Mouse (Mus musculus) macrophage (primary cell): ENCODE results near the gene Gm49342. TPM values are rescaled to one million over a fixed set of nuclear protein-coding genes. Genes with fewer than 3 reads are reported as not detected.

ENCODE experiments used
- H3K27ac ChIP-seq: fragments of 350-480 bp; formaldehyde crosslinking; 2 replicates; pipeline ENCODE4 v1.9.0; 2021
- H3K36me3 ChIP-seq: fragments of 350-480 bp; formaldehyde crosslinking; 2 replicates; pipeline ENCODE4 v1.9.0; 2021; ENCODE audit errors: inconsistent target
- H3K4me3 ChIP-seq: fragments of 350-480 bp; formaldehyde crosslinking; 2 replicates; pipeline ENCODE4 v1.9.0; 2021; ENCODE audit errors: inconsistent target
- H3K79me2 ChIP-seq: fragments of 350-480 bp; formaldehyde crosslinking; 2 replicates; pipeline ENCODE4 v1.9.0; 2021; ENCODE audit errors: inconsistent target
- WGBS: methylation state at CpG from one replicate; pipeline ENCODE4 v1.1.7; 2026; ENCODE audit warnings: inconsistent platforms; ENCODE audit not compliant: missing documents; 5-methylcytosine and 5-hydroxymethylcytosine counted together
- polyA plus RNA-seq: library from polyadenylated mRNA; stranded (reverse); fragments of 250-400 nt; gene quantifications from 3 replicates; pipeline ENCODE4 v1.2.4, GENCODE M21; 2018; ENCODE audit warnings: inconsistent platforms

The Gm49342 gene
- polyA plus RNA-seq, 1 experiment from 2014 or later = 377 TPM

DNA sequence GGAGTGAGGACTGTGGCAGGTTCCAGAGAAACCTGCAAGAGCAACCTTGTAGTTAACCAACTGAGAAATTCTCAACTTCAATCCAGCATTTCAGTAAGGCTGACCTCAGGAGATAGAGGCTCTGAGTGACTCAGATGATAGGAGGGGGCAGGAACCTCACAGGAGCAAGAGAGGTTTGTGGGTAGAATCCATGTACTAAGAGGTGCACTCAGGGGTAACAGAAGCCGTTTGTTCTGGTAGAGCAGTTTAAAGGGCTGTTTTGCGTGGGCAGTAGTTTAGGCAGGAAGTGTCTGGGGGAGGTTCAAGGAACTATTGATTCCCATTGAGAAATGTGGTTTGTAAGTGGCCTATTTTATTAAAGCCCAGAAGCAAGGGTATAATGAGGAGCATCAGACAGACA is 36.9 kb downstream of the Gm49342 start:
- H3K4me3 ChIP-seq = no peak overlapping the region
- H3K36me3 ChIP-seq = no peaks in the 10 kb centered on the region
- WGBS = 10% methylated on average over 2 of the region's 2 CpGs
- no peaks in the 10 kb centered on the region for H3K79me2 ChIP-seq
- no peak overlapping the region for H3K27ac ChIP-seq

DNA sequence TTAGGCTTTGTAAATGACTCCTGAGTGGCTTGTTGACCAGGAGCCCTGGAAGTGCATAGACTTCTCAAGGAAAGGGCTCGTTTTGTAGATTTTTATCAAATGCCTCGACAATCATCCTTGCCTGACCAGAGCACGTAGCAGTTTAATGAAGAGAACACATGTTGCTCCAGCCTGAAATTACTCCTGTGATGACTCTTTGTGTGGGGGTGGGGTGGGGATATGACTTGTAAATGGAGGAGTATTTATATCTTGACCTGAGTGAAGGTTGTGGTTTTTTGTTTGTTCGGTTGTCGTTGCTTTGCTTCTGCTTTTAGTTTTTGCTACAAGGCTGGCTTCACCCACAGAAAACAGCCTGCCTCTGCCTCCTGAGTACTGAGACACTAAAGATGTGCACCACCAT is 37.5 kb downstream of the Gm49342 start:
- WGBS = 41% methylated on average over 5 of the region's 5 CpGs
- Histone ChIP-seq H3K79me2 (no peaks in the 10 kb centered on the region), H3K36me3 (no peaks in the 10 kb centered on the region), H3K4me3 (no peak overlapping the region), H3K27ac (no peak overlapping the region)

DNA sequence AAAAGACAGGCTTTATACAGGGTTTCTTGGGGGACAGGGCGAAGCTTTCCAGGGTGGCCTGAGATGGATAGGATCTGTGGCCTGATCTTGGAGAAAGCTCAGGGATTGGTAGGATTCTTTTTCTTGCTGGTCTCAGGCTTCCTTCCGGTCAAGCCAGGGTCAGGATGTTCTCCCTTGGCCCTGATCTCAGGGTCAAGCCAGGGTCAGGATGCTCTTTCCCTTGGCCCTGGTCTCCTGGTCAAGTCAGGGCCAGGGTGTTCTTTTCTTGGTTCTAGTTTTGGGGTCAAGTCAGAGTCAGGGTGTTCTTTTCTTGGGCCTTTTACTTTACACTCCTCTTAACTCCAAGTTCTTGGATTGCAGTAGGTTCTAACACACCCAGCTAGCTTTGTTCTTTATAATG is 43.4 kb downstream of the Gm49342 start:
- Histone ChIP-seq H3K4me3 (no peak overlapping the region), H3K36me3 (no peaks in the 10 kb centered on the region), H3K79me2 (no peaks in the 10 kb centered on the region), H3K27ac (no peak overlapping the region)
- 91% methylated on average over 2 of the region's 2 CpGs for WGBS

GRCm38 (mm10) chr14:50991037-50991436 is 46.7 kb downstream of the Gm49342 start:
- Histone ChIP-seq H3K36me3 (no peaks in the 10 kb centered on the region), H3K79me2 (no peaks in the 10 kb centered on the region), H3K27ac (no peak overlapping the region), H3K4me3 (no peak overlapping the region)
- WGBS = 69% methylated on average over 3 of the region's 3 CpGs

DNA sequence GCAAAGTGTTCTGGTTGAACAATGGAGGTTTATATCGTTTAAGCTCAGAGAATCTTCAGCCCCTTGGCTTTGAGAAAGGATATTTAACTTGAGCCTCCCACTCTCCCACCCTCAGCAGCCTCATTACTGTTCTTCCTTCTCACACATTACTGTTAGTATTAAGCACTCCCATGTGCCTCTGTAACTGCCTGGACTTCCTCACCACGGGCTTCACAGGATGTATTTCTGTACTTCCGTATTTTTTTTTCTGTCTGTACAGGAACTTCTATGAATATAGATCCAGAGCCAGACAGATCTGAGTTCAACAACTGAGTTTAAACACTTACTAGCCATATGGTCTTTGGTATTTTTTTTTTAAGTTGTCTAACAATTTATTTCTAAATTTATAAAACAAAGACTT is 52.8 kb downstream of the Gm49342 start:
- no peaks in the 10 kb centered on the region for H3K79me2 ChIP-seq
- 2% methylated on average over 3 of the region's 3 CpGs for WGBS
- no peak overlapping the region for H3K4me3 ChIP-seq
- H3K36me3 ChIP-seq = no peaks in the 10 kb centered on the region
- peak overlapping the region; percentile 69 for H3K27ac ChIP-seq

- 37% methylated on average over 2 of the region's 2 CpGs for WGBS
- peak overlapping the region; percentile 69 for H3K27ac ChIP-seq
These were observed 53.8 kb downstream of the Gm49342 start for GRCm38 (mm10) chr14:50997999-50998666.

DNA sequence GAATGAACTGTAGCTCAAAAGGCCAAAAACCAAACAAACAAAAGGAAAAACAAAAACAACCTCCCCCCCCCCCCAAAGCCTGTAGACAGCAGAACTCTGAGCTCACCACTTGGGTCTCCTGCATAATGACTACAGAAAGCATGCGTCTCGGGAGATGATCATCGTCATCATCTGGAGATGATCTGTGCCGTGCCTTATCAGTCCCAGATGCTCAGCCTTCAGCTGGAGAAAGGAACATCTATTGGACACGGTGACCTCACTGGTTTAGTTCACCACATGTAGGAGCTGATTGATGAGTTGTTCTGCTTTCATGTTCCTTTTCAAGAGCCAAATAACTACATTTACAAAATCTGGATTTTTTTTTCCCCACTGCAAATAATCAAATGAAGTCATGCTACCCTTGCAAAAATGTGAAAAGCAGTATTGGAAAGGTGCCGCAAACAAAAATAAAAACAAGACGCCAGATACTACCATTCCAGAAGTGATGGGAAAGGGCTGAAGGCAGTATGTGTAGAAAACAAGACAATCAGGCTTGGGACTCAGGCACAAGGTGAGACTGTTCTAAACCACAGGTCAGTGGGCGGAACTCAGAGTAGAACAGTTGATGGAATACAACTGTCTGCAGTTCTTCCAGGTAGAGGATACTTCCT is 63.0 kb downstream of the Gm49342 start, which contains the start of gene Rnase10:
Gene Rnase10, plus strand, starts transcription at position 600 of the 650 bp plus-strand sequence.
- Histone ChIP-seq H3K36me3 (no peaks in the 10 kb centered on the region), H3K4me3 (no peak within 1 kb of the TSS), H3K27ac (no peak within 1 kb of the TSS), H3K79me2 (no peaks in the 10 kb centered on the region)
- WGBS = 70% methylated on average over 8 of the region's 8 CpGs

More at GRCm38 (mm10) chr14:50997999-50998666, 53.8 kb downstream of the Gm49342 start:
- Histone ChIP-seq H3K4me3 (no peak overlapping the region), H3K36me3 (no peaks in the 10 kb centered on the region), H3K79me2 (no peaks in the 10 kb centered on the region)

DNA sequence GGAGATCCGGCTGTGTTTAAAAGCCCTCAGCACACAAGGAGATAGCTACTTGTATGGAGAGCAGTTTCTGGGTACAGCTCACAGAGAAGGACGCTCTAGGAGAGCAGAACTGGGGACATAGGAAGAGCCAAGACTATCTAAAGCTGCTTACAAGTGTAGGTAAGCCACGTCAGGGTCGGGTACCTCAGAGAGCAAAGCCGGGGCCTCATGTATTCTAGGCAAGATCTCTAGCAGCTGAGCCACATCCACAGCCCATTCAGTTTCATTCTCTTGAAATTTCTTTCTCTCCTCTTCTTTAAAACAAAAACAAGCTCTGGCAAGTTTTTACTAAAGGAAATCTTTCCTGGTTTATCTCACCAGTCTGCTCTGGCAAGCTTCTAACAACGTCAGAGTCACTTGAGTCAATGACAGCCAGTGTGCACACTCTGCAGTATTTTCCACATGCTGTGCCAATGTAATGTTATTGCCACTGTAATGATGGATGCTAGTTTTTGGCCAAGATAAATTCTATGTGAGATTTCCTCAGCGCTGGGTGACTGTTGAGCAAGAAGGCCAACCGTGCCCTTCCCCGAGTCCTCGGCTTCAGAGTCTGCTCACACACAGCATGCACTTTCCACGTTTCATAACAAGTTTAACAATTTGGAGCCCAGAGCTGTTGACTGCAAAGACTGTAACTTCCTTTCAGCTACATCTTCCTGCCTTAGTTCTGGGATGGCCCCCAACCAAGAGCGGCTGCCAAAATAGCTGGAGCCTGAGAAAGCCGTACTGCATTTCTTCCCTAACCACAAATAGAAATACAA is 63.8 kb downstream of the Gm49342 start:
- H3K36me3 ChIP-seq = no peaks in the 10 kb centered on the region
- no peak overlapping the region for H3K27ac ChIP-seq
- WGBS = 38% methylated on average over 13 of the region's 13 CpGs
- no peak overlapping the region for H3K4me3 ChIP-seq
- H3K79me2 ChIP-seq = no peaks in the 10 kb centered on the region

- H3K36me3 ChIP-seq = no peaks in the 10 kb centered on the region
- H3K4me3 ChIP-seq = no peak overlapping the region
- no peaks in the 10 kb centered on the region for H3K79me2 ChIP-seq
- no peak overlapping the region for H3K27ac ChIP-seq
- WGBS = 76% methylated on average over 4 of the region's 4 CpGs
These were observed 64.5 kb downstream of the Gm49342 start for GRCm38 (mm10) chr14:51008781-51009180.

- Histone ChIP-seq H3K27ac (no peak overlapping the region), H3K36me3 (no peaks in the 10 kb centered on the region), H3K79me2 (no peaks in the 10 kb centered on the region), H3K4me3 (no peak overlapping the region)
- WGBS = 73% methylated on average over 6 of the region's 6 CpGs
These were observed 65.3 kb downstream of the Gm49342 start for GRCm38 (mm10) chr14:51009572-51009971.

Other genes with a start within 250 kb of the Gm49342 start
- not detected in 3 replicates for gene Olfr748, start 237.1 kb upstream of the Gm49342 start, polyA plus RNA-seq
- not detected in 3 replicates for gene Olfr749, start 199.4 kb upstream of the Gm49342 start, polyA plus RNA-seq
- gene Ttc5, start 159.0 kb upstream of the Gm49342 start, polyA plus RNA-seq = 16.4 to 32.4 TPM (median 31.5 TPM) in 3 replicates
- not detected in 3 replicates for gene Ccnb1ip1, start 136.8 kb upstream of the Gm49342 start, polyA plus RNA-seq
- 34.4 to 55.8 TPM (median 53.8 TPM) in 3 replicates for gene Parp2, start 136.7 kb upstream of the Gm49342 start, polyA plus RNA-seq
- 54.3 to 116 TPM (median 85.4 TPM) in 3 replicates for gene Tep1, start 74.0 kb upstream of the Gm49342 start, polyA plus RNA-seq
- 0.10 to 0.34 TPM in 2 of 3 replicates, not detected in the other for gene Klhl33, start 47.0 kb upstream of the Gm49342 start, polyA plus RNA-seq
- 56.9 to 68.6 TPM (median 67.4 TPM) in 3 replicates for gene Osgep, start 19.6 kb upstream of the Gm49342 start, polyA plus RNA-seq
- gene Apex1, start 19.5 kb upstream of the Gm49342 start, polyA plus RNA-seq = 33.4 to 83.1 TPM (median 37.9 TPM) in 3 replicates
- 52.7 to 128 TPM (median 76.1 TPM) in 3 replicates for gene Pip4p1, start 13.7 kb upstream of the Gm49342 start, polyA plus RNA-seq
- gene Pnp, start 13.4 kb upstream of the Gm49342 start, polyA plus RNA-seq = 39.2 to 329 TPM (median 249 TPM) in 3 replicates
- gene Pnp2, start 11.5 kb downstream of the Gm49342 start, polyA plus RNA-seq = 0.75 to 1.5 TPM (median 1.2 TPM) in 3 replicates
- gene Rnase10, start 63.2 kb downstream of the Gm49342 start, polyA plus RNA-seq = not detected in 3 replicates
- not detected in 3 replicates for gene Rnase9, start 97.4 kb downstream of the Gm49342 start, polyA plus RNA-seq
- not detected in 3 replicates for gene Rnase11, start 105.6 kb downstream of the Gm49342 start, polyA plus RNA-seq
- not detected in 3 replicates for gene Rnase12, start 113.1 kb downstream of the Gm49342 start, polyA plus RNA-seq
- not detected in 3 replicates for gene Olfr750, start 129.9 kb downstream of the Gm49342 start, polyA plus RNA-seq
- 71.8 to 173 TPM (median 117 TPM) in 3 replicates for gene Rnase4, start 146.6 kb downstream of the Gm49342 start, polyA plus RNA-seq
- gene Ang, start 146.6 kb downstream of the Gm49342 start, polyA plus RNA-seq = 15.6 to 41.8 TPM (median 23.3 TPM) in 3 replicates
- not detected in 3 replicates for gene Eddm3b, start 169.9 kb downstream of the Gm49342 start, polyA plus RNA-seq
- 3.8 to 24.3 TPM (median 17.6 TPM) in 3 replicates for gene Rnase6, start 179.4 kb downstream of the Gm49342 start, polyA plus RNA-seq
- not detected in 3 replicates for gene Rnase1, start 202.3 kb downstream of the Gm49342 start, polyA plus RNA-seq
- not detected in 3 replicates for gene Rnase2b, start 217.7 kb downstream of the Gm49342 start, polyA plus RNA-seq